Mouse (Mus musculus): Measurements from ENCODE around the gene Phactr1.

DNA sequence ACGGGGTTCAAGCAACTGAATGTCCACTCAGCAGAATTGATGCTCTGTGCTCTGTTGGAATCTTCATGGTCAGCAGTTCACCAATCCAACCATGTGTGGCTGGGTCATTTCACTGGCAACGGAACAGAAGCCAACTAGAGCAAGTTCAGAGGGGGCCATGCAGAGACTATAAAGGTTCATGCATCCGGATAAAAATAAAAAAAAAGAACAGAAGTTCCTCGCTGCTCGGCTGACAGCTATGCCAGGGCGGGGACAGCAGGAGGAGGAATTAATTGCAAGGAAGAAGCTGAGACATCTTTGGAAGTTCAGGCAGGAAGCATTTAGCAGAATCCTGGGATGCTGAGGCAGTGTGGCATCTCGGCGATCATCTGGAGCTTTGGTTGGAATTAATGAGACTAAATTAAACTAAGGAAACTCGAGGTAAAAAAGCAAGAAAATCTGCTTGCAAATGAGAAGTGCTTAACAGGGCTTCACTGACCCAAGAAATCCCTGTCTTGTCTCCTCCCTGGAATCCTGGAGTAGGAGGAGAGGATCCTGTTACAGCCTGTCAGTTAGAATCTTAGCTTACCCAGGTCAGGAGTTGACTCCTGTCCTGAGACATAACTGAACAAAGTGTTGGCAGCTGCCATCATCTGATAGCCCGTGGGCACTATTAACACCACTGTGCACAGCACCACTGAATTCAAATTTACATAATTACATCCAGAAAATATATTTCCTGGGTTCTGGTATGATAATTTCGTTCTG, 77.4 kb downstream of the Phactr1 start:
- TF ChIP-seq POLR2A (IDR thresholded peaks at IDR 0.05; ENCODE audit: borderline replicate concordance, control insufficient read depth, low read depth, low read length) (no peak), CTCF (IDR thresholded peaks at IDR 0.05; ENCODE audit: control insufficient read depth, insufficient read depth, low read length) (no peak)

Measured in bone marrow, adult 2 months (tissue).